Mouse (Mus musculus) adrenal gland, adult (tissue): Measurements from ENCODE around the gene Gpr101.

Experiments used
- DNase-seq, 2 experiments: peaks; one replicate each; pipeline ENCODE4 v3.0.0; 2022 to 2023; ENCODE audit warnings: low spot score in 1 of 2; ENCODE audit not compliant: inconsistent age in 2 of 2

Gene Gpr101

GRCm38 (mm10) chrX:57503634-57504033, at the start of gene Gpr101:
Gene Gpr101, minus strand, starts transcription at chrX:57503757.
- DNase-seq, result no peak

GRCm38 (mm10) chrX:57521117-57522095, 17.8 kb upstream of the Gpr101 start:
- DNase-seq, result no peak

DNA sequence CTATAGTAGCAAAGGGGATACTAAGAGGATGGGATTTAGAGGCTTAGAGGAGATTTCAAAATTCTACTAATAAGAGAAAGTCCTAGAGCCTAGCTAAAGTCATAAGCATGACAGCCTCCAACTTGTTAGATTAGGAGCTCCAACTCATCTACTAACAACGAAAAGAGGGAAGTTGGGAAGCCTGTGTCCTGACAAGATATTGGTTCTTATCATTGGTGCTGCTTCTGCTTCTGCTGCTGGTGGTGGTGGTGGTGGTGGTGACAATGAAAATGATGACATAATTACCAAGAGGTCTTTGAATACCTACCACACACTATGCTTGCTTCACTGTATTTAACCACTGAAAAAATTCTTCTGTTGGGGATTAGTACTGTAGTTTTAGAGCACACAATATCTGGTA, 2.7 kb upstream of the Gpr101 start:
- no peak for DNase-seq
